Mouse (Mus musculus): ENCODE data around the gene Bahcc1. TPM values are rescaled to one million over a fixed set of nuclear protein-coding genes. Genes with fewer than 3 reads are reported as not detected.

The Bahcc1 gene
- total and polyA plus RNA-seq, 3 experiments = 0.04 TPM; not detected in 2

DNA sequence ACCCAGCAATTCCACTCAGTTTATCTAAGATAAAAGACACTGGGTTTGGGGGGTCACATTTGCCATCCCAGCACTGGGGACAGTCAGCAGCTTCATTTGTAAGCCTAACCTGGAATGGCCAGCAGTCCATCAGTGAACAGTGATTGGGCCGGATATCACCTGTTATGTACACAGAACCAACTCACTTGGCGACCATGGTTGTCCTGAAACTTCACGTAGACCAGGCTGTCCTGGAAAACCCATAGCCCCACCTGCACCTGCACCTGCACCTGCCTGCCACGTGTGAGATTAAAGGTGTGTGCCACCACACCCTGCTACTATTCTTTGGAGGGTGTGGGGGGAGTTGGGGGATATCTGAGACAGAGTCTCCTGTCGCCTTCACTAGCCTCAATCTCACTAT, 86.6 kb downstream of the Bahcc1 start:
- Histone ChIP-seq H3K4me1 (ENCODE audit: control insufficient read depth in 1 of 2, insufficient read depth in 2 of 2) (peaks cover 5 to 21% of the 10 kb centered on the region in 2 experiments), H3K9ac (ENCODE audit: insufficient read depth, low read depth) (no peak overlapping the region), H3K27me3 (replicated peaks) (peaks cover 39% of the 10 kb centered on the region), H3K27ac (ENCODE audit: insufficient read depth, low read depth) (no peak overlapping the region), H3K79me2 (replicated peaks; ENCODE audit: control insufficient read depth, extremely low read depth, insufficient read depth, poor library complexity, severe bottlenecking) (no peaks in the 10 kb centered on the region), H3K36me3 (replicated peaks in 1 of 2; ENCODE audit: control insufficient read depth in 1 of 2, insufficient read depth in 1 of 2, low read length in 1 of 2) (no peaks in the 10 kb centered on the region), H3K4me3 (replicated peaks in 1 of 3; ENCODE audit: low read depth in 2 of 3, low read length in 2 of 3, poor library complexity in 1 of 3) (no peak overlapping the region), H3K4me2 (ENCODE audit: insufficient read depth, low read depth, poor library complexity, severe bottlenecking) (no peak overlapping the region), H3K9me3 (replicated peaks; ENCODE audit: low read length) (peaks cover 3% of the 10 kb centered on the region)
- TF ChIP-seq PAX5 (IDR thresholded peaks at IDR 0.05; ENCODE audit: low read length) (no peak), MAX (IDR thresholded peaks at IDR 0.05; ENCODE audit: low read length) (no peak), USF1 (IDR thresholded peaks at IDR 0.05; ENCODE audit: low read depth, low read length) (no peak)
- dilution Hi-C loops (cut with MboI; ENCODE audit: extremely low pct_ligation_motif_present, extremely low pct_unique_long_range_greater_than_20kb, low sequenced_read_pairs) = no loop called here
- in situ Hi-C loops (cut with MboI; ENCODE audit: low pct_ligation_motif_present, low pct_unique_long_range_greater_than_20kb, low sequenced_read_pairs) = no loop called here
- DNase-seq (ENCODE audit: extremely low read depth) = no peak

- dilution Hi-C loops (cut with MboI; ENCODE audit: extremely low pct_ligation_motif_present, extremely low pct_unique_long_range_greater_than_20kb, low sequenced_read_pairs) (no loop called here), in situ Hi-C loops (cut with MboI; ENCODE audit: low pct_ligation_motif_present, low pct_unique_long_range_greater_than_20kb, low sequenced_read_pairs) (no loop called here)
- no peak overlapping the region for H3K4me2 ChIP-seq (ENCODE audit: insufficient read depth, low read depth, poor library complexity, severe bottlenecking)
Measured at GRCm38 (mm10) chr11:120320156-120320555, 87.4 kb downstream of the Bahcc1 start.

DNA sequence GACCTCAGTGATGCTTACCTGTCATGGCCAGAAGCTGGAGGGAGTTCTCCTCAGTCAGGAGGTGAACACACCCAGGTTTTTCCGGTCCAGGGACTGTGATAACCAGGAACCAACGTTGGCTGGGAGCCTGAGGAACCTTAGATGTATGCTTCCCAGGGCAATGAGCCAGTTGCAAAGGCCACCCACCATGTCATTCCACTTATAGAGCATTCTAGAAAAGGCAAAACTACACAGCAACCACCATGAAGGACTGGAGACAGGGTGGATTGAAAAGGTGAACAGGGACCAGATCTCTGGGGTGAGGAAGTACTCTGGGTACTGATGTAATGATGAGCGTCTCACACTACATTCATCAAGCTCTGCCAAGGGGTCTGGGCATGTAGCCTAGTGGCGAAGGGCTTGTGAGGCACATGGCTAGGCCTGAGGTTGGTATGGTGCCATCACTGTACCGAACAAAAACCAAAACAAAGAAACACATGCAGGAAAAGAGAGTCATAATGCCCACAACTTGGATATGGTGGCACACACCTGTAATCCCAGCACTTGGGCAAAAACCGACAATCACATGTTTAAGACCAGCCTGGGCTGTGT, 102.8 kb downstream of the Bahcc1 start:
- H3K9ac ChIP-seq (ENCODE audit: insufficient read depth, low read depth) = no peak overlapping the region

More at GRCm38 (mm10) chr11:120320156-120320555, 87.4 kb downstream of the Bahcc1 start:
- Histone ChIP-seq H3K9ac (ENCODE audit: insufficient read depth, low read depth) (no peak overlapping the region), H3K36me3 (replicated peaks in 1 of 2; ENCODE audit: control insufficient read depth in 1 of 2, insufficient read depth in 1 of 2, low read length in 1 of 2) (no peaks in the 10 kb centered on the region), H3K27me3 (replicated peaks) (peaks cover 30% of the 10 kb centered on the region), H3K9me3 (replicated peaks; ENCODE audit: low read length) (peaks cover 3% of the 10 kb centered on the region), H3K4me3 (replicated peaks in 1 of 3; ENCODE audit: low read depth in 2 of 3, low read length in 2 of 3, poor library complexity in 1 of 3) (no peak overlapping the region), H3K4me1 (ENCODE audit: control insufficient read depth in 1 of 2, insufficient read depth in 2 of 2) (peaks cover 3 to 19% of the 10 kb centered on the region in 2 experiments), H3K27ac (ENCODE audit: insufficient read depth, low read depth) (no peak overlapping the region), H3K79me2 (replicated peaks; ENCODE audit: control insufficient read depth, extremely low read depth, insufficient read depth, poor library complexity, severe bottlenecking) (no peaks in the 10 kb centered on the region)
- no peak for DNase-seq (ENCODE audit: extremely low read depth)
- TF ChIP-seq JUND (conservative IDR thresholded peaks at IDR 0.05; ENCODE audit: low read depth, low read length) (no peak), MAFK (IDR thresholded peaks at IDR 0.05; ENCODE audit: insufficient replicate concordance, low read length) (no peak), ZKSCAN1 (IDR thresholded peaks at IDR 0.05; ENCODE audit: borderline replicate concordance, low read depth, low read length) (no peak), ZNF384 (IDR thresholded peaks at IDR 0.05; ENCODE audit: low read depth, low read length) (no peak), IRF4 (IDR thresholded peaks at IDR 0.05; ENCODE audit: low read depth, low read length) (no peak), HCFC1 (IDR thresholded peaks at IDR 0.05; ENCODE audit: low read depth, low read length) (no peak), KAT2A (IDR thresholded peaks at IDR 0.05; ENCODE audit: insufficient replicate concordance, low read length) (no peak), ETS1 (conservative IDR thresholded peaks at IDR 0.05; ENCODE audit: low read depth, low read length) (no peak), EP300 (IDR thresholded peaks at IDR 0.05; ENCODE audit: low read length) (no peak), NELFE (IDR thresholded peaks at IDR 0.05; ENCODE audit: low read depth, low read length) (no peak), PAX5 (IDR thresholded peaks at IDR 0.05; ENCODE audit: low read length) (no peak), SIN3A (IDR thresholded peaks at IDR 0.05; ENCODE audit: low read length) (no peak)

More for the DNA sequence above, 102.8 kb downstream of the Bahcc1 start:
- Histone ChIP-seq H3K27me3 (replicated peaks) (peaks cover 10% of the 10 kb centered on the region), H3K27ac (ENCODE audit: insufficient read depth, low read depth) (no peak overlapping the region), H3K4me2 (ENCODE audit: insufficient read depth, low read depth, poor library complexity, severe bottlenecking) (no peak overlapping the region), H3K4me1 (ENCODE audit: control insufficient read depth in 1 of 2, insufficient read depth in 2 of 2) (peaks cover 5 to 7% of the 10 kb centered on the region in 2 experiments; a peak in 3 of 4 replicates), H3K4me3 (replicated peaks in 1 of 3; ENCODE audit: low read depth in 2 of 3, low read length in 2 of 3, poor library complexity in 1 of 3) (no peak overlapping the region), H3K79me2 (replicated peaks; ENCODE audit: control insufficient read depth, extremely low read depth, insufficient read depth, poor library complexity, severe bottlenecking) (no peaks in the 10 kb centered on the region), H3K36me3 (replicated peaks in 1 of 2; ENCODE audit: control insufficient read depth in 1 of 2, insufficient read depth in 1 of 2, low read length in 1 of 2) (no peaks in the 10 kb centered on the region), H3K9me3 (replicated peaks; ENCODE audit: low read length) (peaks cover 10% of the 10 kb centered on the region)
- in situ Hi-C loops (cut with MboI; ENCODE audit: low pct_ligation_motif_present, low pct_unique_long_range_greater_than_20kb, low sequenced_read_pairs) (no loop called here), dilution Hi-C loops (cut with MboI; ENCODE audit: extremely low pct_ligation_motif_present, extremely low pct_unique_long_range_greater_than_20kb, low sequenced_read_pairs) (no loop called here)
- TF ChIP-seq ZC3H11A (IDR thresholded peaks at IDR 0.05; ENCODE audit: low read depth, low read length) (no peak), PAX5 (IDR thresholded peaks at IDR 0.05; ENCODE audit: low read length) (no peak), IRF4 (IDR thresholded peaks at IDR 0.05; ENCODE audit: low read depth, low read length) (no peak), UBTF (IDR thresholded peaks at IDR 0.05; ENCODE audit: low read depth, low read length) (no peak), KAT2A (IDR thresholded peaks at IDR 0.05; ENCODE audit: insufficient replicate concordance, low read length) (no peak), ZMIZ1 (IDR thresholded peaks at IDR 0.05; ENCODE audit: low read depth, low read length) (no peak), MYC (IDR thresholded peaks at IDR 0.05; ENCODE audit: low read depth, low read length) (no peak), E2F4 (IDR thresholded peaks at IDR 0.05; ENCODE audit: insufficient replicate concordance, low read depth, low read length) (no peak)
- DNase-seq (ENCODE audit: extremely low read depth) = no peak
